Mouse (Mus musculus) hindbrain, embryonic 10.5 days (tissue): ENCODE data around the gene Ccr3. TPM values are rescaled to one million over a fixed set of nuclear protein-coding genes. Genes with fewer than 3 reads are reported as not detected.
"Not testable (repeated sequence)": the region's sequence is repeated elsewhere in the genome, so short reads cannot be mapped to it uniquely, and the experiment has no call there.

ENCODE experiments used
- DNase-seq: peaks from one replicate; pipeline ENCODE4 v3.0.0-alpha.2; 2017; ENCODE audit warnings: low spot score
- H3K27ac ChIP-seq: fragments of 300-500 bp; sonication (generic); 2 replicates; pipeline ENCODE4 v1.5.1; 2016; ENCODE audit warnings: mild to moderate bottlenecking, moderate library complexity
- H3K27me3 ChIP-seq: fragments of 300-500 bp; sonication (generic); 2 replicates; pipeline ENCODE4 v1.6.1; 2016; ENCODE audit warnings: mild to moderate bottlenecking; ENCODE audit not compliant: poor library complexity, insufficient read depth, severe bottlenecking
- H3K36me3 ChIP-seq: fragments of 300-500 bp; sonication (generic); 2 replicates; pipeline ENCODE4 v1.6.1; 2016; ENCODE audit warnings: mild to moderate bottlenecking, moderate library complexity
- H3K4me1 ChIP-seq: fragments of 300-500 bp; sonication (generic); replicated peaks from 2 replicates; pipeline ENCODE4 v1.6.1; 2016; ENCODE audit warnings: mild to moderate bottlenecking
- H3K4me3 ChIP-seq: fragments of 300-500 bp; sonication (generic); 2 replicates; pipeline ENCODE4 v1.5.1; 2016; ENCODE audit warnings: mild to moderate bottlenecking, moderate library complexity
- H3K9me3 ChIP-seq: fragments of 300-500 bp; sonication (generic); 2 replicates; pipeline ENCODE4 v1.6.1; 2016; ENCODE audit warnings: mild to moderate bottlenecking, moderate library complexity
- WGBS: fragments of 180-500 bp; shearing (Covaris S2); methylation state at CpG from one replicate; pipeline ENCODE4 v1.1.7; 2016; 5-methylcytosine and 5-hydroxymethylcytosine counted together
- polyA plus RNA-seq: library from polyadenylated mRNA; unstranded; fragments of >200 nt; fragmentation: Nextera tagmentation; extraction: Ambion mirVana; gene quantifications from 2 replicates; pipeline ENCODE4 v1.2.1, GENCODE M21; 2016

The Ccr3 gene
- polyA plus RNA-seq, 1 experiment from 2014 or later = not detected

DNA sequence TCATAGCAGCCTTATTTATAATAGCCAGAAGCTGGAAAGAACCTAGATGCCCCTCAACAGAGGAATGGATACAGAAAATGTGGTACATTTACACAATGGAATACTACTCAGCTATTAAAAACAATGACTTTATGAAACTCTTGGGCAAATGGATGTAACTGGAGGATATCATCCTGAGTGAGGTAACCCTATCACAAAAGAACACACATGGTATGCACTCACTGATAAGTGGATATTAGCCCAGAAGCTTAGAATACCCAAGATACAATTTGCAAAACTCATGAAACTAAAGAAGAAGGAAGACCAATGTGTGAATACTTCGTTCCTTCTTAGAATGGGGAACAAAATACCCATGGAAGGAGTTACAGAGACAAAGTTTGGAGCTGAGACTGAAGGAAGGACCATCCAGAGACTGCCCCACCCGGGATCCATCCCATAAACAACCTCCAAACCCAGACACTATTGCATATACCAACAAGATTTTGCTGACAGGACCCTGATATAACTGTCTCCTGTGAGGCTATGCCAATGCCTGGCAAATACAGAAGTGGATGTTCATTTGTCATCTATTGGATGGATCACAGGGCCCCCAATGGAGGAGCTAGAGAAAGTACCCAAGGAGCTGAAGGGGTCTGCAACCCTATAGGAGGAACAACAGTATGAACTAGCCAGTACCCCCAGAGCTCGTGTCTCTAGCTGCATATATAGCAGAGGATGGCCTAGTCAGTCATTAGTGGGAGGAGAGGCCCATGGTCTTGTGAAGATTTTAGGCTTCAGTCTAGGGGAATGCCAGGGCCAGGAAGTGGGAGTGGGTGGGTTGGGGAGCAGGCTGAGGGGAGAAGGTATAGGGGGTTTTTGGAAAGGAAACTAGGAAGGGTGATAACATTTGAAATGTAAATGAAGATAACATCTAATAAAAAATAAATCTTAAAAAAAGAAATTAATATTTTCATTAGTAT, 40.0 kb downstream of the Ccr3 start:
- 67% methylated on average over 3 of the region's 3 CpGs for WGBS
- H3K27me3 ChIP-seq, H3K27ac ChIP-seq, DNase-seq, H3K36me3 ChIP-seq, H3K4me1 ChIP-seq, H3K9me3 ChIP-seq, H3K4me3 ChIP-seq: not testable (repeated sequence)

DNA sequence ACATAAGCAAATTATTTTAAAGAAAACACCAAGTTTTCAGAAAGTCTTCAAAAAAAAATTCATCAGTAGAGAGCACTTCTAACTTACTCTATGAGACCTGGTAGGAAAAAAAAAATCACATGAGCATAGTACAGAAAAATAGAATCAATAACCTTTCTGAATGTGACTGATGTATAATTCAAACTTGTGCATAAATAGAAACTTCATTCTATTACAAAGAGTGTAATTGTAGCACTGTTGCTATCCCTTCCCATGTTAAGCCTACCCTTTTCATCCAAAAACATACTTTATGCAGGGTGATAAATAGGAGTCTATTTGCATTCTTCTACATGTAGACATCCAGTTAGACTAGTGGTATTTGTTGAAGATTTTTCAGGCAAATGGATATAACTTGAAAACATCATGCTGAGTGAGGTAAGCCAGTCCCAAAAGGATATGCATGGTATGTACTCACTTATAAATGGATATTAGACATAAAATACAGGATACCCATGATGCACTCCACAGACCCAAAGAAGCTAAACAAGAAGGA, 44.9 kb downstream of the Ccr3 start:
- no peaks in the 10 kb centered on the region for H3K27me3 ChIP-seq
- no peaks in the 10 kb centered on the region for H3K4me1 ChIP-seq
- H3K36me3 ChIP-seq = no peaks in the 10 kb centered on the region
- DNase-seq = no peak
- no peak overlapping the region for H3K27ac ChIP-seq
- no peaks in the 10 kb centered on the region for H3K9me3 ChIP-seq
- no peak overlapping the region for H3K4me3 ChIP-seq

GRCm38 (mm10) chr9:124068098-124069058, 46.6 kb downstream of the Ccr3 start:
- 63% methylated on average over 2 of the region's 2 CpGs for WGBS
- no peak for DNase-seq

DNA sequence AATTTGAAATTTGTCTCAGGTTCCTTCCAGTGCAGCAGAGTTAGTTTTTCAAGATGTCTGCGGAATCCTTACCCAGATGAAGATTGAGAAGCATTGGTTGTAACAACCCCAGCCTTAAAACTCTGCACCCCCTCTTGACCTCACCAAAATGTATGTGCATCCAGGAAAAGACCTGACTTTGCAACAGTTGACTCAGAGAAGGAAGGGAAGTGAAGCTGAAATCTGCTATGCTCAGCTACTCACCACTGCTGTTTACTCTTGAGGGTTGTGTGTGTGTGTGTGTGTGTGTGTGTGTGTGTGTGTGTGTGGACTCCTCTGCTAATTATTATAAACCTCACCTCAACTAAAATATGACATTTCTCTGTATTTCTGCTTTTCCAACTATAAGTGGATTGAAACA, 49.7 kb downstream of the Ccr3 start:
- H3K27me3 ChIP-seq = no peaks in the 10 kb centered on the region
- no peak overlapping the region for H3K27ac ChIP-seq
- H3K9me3 ChIP-seq = no peaks in the 10 kb centered on the region
- no peak overlapping the region for H3K4me3 ChIP-seq
- DNase-seq = no peak
- no peaks in the 10 kb centered on the region for H3K4me1 ChIP-seq
- WGBS = 88% methylated on average over 1 of the region's 1 CpGs
- H3K36me3 ChIP-seq = no peaks in the 10 kb centered on the region

More at GRCm38 (mm10) chr9:124068098-124069058, 46.6 kb downstream of the Ccr3 start:
- Histone ChIP-seq H3K27me3 (no peaks in the 10 kb centered on the region), H3K9me3 (no peaks in the 10 kb centered on the region), H3K27ac (no peak overlapping the region), H3K4me3 (no peak overlapping the region), H3K4me1 (no peaks in the 10 kb centered on the region), H3K36me3 (no peaks in the 10 kb centered on the region)

DNA sequence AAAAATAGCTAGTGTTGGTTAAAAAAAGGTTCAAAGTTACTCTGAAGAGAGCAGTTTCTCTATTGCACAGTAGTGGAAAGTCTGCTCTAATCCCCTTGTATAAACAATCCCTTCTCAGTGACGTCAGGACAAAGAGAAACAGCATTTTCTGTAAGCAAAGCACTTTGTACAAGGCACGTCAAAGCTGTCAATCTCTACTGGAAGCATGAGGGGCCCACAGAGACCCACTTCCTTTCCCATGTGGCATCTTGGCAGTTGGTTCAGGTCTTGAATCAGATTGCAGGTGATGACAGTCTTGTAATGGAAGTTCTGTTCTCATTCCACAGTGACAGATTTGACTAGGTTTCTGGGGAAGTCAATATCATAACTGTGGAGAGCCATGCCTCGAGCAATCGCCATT, 58.0 kb downstream of the Ccr3 start:
- no peaks in the 10 kb centered on the region for H3K4me1 ChIP-seq
- H3K36me3 ChIP-seq = no peaks in the 10 kb centered on the region
- H3K27me3 ChIP-seq = no peaks in the 10 kb centered on the region
- no peak for DNase-seq
- no peaks in the 10 kb centered on the region for H3K9me3 ChIP-seq
- no peak overlapping the region for H3K27ac ChIP-seq
- H3K4me3 ChIP-seq = no peak overlapping the region
- WGBS = 75% methylated on average over 4 of the region's 4 CpGs

DNA sequence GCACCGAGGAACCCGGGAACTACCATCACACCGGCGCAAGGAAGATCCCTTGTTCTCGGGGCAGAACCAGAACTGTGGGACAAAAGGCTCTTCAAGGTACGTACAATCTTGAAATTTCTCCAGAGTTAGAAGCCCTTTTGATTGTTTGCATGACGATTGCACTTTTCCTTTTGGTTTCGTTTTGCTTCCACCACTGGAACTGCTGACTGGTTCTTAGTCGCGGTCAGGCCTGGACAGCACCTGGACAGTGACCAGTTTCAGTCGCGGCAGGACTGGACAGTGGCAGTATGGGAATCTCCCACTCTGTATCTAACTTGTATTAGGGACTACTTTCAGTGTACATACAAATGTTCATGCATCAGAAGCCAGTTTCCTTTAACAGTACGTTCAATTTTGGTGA, 58.7 kb downstream of the Ccr3 start:
- not testable (repeated sequence) for H3K27me3 ChIP-seq, H3K36me3 ChIP-seq, H3K4me3 ChIP-seq, H3K4me1 ChIP-seq, H3K27ac ChIP-seq, H3K9me3 ChIP-seq, DNase-seq
- 94% methylated on average over 13 of the region's 13 CpGs for WGBS

Other genes starting within 250 kb of the Ccr3 start
- 0.09 TPM in 1 of 2 replicates, not detected in the other for gene Cxcr6, start 215.5 kb upstream of the Ccr3 start, polyA plus RNA-seq
- 8.5 and 9.4 TPM in 2 replicates for gene Fyco1, start 170.1 kb upstream of the Ccr3 start, polyA plus RNA-seq
- gene Xcr1, start 159.9 kb upstream of the Ccr3 start, polyA plus RNA-seq = 0.05 TPM in 1 of 2 replicates, not detected in the other
- 0.90 and 1.0 TPM in 2 replicates for gene Ccr1, start 53.3 kb upstream of the Ccr3 start, polyA plus RNA-seq
- not detected in 2 replicates for gene Ccr1l1, start 43.6 kb upstream of the Ccr3 start, polyA plus RNA-seq
- gene Ccr2, start 80.0 kb downstream of the Ccr3 start, polyA plus RNA-seq = 0.05 and 0.09 TPM in 2 replicates
- gene Ccr5, start 99.6 kb downstream of the Ccr3 start, polyA plus RNA-seq = 0.76 and 0.78 TPM in 2 replicates